Mouse (Mus musculus) lung, postnatal 25 days (tissue): Measurements from ENCODE around the gene Tenm3.

ENCODE experiments used
- DNase-seq: peaks from one replicate; pipeline ENCODE4 v3.0.0; 2022; ENCODE audit warnings: low spot score

The Tenm3 gene

DNA sequence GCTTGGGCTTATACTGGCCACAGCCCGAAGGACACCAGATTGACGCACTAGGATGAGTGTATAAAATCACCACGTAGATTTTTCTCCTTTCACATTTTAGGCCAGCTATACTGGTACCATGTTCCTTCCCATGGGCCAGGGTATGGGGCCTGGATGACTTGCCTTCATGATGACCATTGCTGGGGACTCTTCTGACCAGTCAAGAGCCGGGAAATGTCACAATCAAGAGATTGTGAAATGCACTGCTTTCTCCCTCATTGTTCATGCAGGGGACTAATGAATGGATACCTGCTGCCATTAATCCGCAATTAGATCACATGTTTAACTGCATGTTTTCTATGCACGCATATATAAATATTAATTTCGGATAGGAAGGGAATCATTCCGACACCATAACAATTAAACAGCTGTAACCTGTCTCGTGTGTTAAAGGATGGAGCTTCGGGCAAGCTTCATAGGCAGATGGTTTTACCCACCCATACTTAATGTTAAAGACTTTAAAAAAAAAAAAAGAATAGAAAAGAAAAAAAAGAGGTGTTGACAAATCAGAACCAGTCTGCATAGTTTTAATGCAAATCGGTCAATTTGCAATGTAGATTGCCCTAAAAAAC, 521.0 kb downstream of the Tenm3 start:
- DNase-seq: no peak

DNA sequence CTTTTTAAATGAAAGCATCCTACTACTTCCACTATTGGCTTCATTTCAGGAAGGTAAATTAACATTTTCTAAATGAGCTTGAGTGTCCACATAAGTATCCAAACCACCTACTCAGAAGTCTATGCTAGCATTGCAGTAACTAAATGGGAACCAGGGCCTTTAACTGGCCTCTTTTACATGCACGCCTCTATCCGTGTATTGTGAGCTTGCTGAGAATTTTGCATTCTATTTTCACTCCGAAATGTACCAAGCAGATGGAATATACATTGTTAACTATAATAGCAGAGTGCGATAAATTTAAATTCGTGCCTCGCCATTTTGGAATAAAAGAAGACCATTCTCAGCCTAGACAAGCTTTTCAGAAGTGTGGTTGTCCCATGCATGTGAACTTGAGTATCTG, 521.5 kb downstream of the Tenm3 start:
- no peak for DNase-seq

DNA sequence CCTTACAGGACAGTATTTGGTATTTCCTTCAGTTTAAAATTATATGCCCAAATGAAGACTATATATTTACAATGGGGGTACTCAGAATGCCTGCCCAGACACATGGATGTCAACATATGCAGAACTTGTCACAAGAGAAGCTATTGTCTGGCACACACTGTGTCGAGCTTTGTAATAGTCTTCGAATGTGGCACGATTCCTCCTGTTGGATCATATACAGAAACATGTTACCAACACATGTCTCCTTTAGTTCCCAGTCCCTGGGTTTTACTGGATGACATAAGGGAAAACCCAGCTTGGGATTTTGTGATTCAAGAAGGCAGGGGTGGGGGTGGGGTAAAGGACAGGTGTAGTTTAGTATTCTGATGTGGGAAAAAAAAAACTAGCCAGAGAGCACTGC, 524.1 kb downstream of the Tenm3 start:
- DNase-seq: no peak

DNA sequence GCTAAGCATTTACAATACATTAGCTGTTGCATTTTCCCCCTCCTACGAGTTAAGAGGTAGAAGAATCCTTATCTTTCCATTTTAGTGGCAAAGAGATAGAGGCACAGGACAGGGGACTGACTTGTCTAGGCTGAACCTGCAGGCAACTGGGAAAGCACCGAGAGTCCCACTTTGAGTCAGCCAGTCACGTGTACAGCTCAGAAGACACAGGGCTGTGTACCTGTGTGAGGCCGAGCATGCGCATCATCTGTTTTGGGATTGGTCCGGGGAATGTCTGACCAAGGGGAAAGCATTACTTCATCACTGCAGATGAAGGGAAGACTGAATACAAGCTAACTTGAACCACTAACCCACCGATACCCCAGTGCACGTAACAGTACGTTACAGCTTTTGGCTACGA, 526.3 kb downstream of the Tenm3 start:
- DNase-seq: no peak

DNA sequence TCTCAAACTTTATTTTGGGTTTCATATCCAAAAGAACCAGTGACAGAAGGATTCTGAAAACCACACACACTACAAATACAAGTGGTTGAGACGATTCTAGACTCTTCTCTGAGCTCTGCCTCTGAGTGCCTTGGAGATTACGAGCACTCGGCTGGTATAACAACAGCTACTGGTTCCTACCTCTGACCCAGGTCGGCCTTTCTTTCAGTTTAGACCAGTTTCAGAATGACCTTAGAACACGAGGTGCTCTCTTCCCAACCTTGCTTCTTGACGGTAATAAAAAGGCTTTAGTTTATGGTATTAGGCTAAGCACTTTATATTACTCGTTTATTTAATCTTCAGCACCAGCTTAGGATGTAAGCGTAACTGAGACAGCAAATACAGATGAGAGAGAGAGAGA, 528.1 kb downstream of the Tenm3 start:
- DNase-seq: no peak

DNA sequence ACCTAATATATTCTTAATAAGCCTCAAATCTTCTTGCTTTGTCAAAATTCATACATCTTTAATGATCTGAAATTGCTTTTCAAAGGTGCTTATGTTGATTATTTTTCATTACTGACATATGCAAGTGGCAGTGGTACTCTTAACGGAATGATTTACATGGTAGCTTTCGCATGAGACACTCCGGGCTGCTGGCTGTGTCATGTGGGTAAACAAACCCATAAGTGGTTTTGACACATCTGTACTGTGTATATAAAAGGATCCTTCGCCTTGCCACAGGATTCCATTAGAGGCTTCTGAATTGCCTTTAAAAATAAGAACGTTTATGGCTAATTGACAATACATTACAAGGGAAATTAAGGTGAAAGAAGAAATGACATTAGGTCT, 529.8 kb downstream of the Tenm3 start:
- no peak for DNase-seq

DNA sequence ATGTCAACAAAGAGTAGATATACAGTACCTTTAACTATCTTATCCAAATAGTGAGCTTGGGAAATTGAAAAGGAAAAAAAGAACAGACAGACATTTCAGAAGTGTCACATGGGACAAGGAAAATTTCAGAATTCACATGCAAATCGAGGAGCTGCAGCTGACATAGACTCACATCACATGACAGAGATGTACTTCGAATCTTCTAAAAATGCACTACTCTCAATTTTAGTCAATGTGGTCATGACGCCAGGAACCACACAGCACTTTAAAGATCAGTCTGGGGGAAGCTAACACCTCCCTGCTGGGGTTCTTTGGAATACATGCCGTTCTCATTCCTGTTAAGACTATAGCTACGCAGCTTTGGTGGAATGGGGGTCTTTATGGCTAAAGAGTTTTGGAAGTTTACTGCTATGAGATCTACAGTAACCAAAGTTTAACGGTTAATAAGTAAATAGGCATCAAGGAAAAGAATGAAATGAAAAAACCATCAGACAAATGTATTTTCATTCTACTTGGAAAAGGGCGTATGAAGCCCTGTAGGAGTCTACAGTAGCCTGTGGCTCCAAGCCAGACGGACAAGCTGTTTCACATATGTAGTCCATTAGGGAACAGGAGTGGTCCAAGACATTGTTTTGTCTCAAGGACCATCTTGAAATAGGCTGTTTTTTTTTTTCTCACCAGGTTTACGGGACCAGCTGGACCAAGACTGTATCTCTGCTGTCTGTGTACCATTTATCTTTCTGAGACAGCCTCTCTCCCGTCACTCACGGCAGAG, 530.4 kb downstream of the Tenm3 start:
- DNase-seq: no peak

DNA sequence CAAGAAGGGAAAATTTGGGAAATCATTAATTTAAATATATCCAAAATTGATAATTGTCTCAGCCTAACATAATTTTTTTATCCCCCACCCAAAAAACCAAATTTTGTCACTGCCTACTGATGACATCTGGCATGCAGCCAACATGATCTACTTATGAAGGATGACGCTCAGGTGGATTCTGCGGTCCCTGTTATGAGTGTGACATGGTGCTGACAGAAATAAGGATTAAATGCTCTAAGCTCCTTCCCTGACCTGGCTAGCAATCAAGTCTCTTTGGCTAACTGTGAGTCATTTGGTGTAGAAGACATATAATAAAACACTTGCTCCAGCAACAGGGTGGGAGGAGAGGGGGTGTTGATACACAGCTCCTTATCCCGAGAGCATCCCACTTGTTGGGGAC, 532.0 kb downstream of the Tenm3 start:
- no peak for DNase-seq

DNA sequence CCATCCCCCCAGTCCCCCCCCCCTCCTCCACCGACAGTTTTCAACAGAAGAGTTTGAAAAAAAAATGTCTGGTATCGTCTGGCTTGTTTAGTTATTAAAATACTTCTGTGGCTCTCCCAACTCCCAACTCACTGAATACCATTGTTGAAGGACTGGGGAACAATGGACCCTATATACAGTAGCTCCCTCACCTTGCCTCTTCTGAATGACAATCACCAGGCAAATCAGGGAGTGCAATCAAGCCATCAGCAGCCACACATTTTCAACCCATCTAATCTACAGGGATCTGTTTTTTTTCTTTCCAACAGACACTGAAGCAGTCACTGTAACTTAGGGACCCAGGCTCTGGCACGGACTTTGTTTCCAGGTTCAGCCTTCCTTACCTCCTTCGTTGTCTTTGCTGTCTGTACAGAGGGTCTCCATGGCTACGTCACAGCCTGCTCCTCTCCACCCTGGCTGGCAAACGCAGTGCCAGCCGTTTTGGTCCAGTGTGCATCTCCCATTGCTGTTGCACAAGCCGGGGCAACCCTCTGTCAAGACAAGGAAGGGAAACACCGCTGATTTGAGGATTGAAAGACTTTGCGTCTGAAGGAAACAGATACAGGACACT, 533.4 kb downstream of the Tenm3 start:
- no peak for DNase-seq

DNA sequence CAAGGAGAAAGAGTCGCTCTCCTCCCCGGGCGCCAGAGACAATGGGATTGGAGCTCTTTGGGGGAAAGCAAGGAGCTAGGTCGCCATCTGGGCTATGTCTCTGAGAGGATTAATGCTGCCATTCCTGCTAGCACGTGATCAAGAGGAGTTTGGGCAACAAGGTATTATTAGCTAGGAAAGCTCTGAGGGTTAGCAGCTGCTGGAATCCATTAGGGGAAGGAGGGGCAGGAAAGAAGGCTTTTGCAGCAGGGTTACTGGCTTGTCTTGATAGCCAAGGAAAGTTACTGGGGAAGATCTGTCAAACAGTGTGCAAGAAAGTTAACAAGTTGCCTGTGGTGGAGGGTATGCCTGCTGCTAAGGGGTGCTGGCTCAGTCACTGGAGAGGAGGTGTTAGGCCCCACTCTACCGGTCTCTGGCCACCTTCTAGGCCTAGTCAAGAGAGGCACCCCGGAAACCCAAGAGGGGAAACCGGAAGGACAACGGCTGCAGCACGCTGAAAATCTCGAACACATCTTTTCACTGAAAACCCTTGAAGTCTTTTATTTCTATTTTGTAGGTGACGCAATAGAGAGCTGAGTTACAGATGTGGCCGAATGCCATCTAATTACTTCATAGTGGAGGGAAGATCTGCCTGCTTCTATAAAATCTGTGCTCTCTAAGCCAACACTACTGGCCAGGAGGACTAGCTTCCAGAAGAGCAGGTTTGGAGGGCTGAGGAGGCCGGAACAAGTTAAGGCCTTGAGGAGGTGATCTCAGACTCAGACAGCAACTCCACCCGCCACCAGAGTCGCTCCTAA, 534.4 kb downstream of the Tenm3 start:
- no peak for DNase-seq

DNA sequence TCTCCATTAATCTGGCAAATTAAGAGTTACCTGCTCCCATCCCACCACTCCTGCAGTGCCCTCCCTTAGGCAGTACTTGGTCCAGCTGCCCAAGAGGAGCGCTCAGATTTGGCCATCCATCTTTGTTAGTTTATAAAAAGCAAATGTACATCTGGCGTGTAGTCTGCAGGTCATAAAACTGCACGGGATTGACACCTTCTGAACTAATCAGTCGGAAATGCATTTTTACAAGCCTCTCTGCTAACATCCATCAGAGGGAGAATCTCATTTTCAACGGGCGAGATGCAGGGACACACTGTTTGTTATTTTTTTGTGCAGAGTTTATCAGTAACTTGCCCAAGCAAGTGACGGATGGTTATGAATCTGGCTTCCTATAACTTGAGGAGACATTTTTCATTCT, 539.5 kb downstream of the Tenm3 start:
- no peak for DNase-seq

DNA sequence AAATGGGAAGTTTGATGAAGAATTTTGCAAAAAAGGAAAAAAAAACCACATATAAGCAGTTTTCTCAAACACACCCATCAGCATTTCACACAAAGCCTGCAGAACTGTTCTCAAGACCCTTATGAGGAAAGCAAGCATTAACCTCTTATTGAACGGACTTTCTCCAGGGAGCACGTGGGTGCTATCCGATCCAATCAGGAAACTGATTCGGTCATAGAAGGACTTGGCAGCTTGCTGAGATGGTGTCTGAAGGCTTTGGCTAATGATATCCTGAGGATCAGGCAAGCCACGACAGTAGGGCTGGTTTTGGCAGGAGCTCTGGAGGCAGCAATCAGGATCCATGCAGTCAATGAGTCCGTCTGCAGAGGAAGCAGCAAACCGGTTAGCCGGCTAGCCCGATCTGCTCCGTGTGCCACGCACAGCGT, 543.1 kb downstream of the Tenm3 start:
- no peak for DNase-seq

DNA sequence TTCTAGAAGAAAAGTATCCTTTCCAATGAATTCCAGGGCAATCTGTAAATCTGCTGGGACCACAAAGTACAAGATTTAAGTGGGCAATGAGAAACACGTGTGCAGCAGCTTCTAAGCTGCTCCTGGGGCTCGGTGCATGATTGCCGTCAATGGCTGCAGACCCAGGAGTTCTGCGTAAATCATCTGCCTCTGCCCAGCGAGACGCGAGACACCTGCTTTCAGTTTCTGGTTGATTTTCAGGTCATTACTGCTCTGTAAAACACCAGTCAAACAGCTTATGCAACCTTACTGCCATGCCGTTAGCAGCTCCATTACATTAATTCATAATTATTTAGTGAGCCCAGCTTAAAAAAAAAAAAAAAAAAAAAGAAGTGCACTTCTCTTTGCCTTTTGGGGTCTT, 543.7 kb downstream of the Tenm3 start:
- DNase-seq: no peak

DNA sequence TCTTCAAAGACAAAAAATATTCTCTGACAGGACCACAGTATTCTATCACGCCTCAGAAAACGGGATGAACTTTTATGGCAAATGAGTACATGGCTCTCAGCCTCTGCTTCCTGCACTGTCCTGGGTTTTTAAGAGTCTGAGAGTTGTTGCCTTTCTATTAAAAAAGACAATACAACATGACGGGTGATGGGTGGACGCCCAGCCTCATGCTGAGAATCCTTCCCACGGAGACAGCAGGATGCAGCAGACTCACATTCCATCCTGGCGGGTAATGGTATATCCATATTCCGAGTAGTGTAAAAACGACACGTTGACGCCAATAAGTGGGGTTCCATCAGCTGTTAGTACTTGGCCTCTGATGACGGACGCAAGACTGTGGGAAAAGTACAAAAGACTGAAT, 544.4 kb downstream of the Tenm3 start:
- no peak for DNase-seq

DNA sequence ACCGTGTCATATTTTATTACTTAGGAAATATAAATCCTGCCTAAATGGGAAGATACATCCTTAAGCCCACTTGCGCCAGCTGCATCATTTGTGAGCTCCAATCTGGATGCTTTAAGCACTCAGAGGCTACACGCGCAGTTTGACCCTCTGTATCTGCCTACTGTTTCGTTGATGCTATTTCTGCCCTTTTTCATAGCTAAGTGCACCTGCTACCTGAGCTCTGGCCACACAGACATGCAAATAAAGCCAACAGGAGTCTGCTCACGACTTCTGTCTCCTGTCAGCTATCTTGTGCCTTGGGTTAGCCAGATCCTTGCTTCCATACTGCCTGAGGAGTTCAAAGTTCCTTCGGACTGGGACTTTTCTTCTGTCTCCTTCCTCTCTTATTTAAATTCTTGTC, 547.4 kb downstream of the Tenm3 start:
- no peak for DNase-seq

DNA sequence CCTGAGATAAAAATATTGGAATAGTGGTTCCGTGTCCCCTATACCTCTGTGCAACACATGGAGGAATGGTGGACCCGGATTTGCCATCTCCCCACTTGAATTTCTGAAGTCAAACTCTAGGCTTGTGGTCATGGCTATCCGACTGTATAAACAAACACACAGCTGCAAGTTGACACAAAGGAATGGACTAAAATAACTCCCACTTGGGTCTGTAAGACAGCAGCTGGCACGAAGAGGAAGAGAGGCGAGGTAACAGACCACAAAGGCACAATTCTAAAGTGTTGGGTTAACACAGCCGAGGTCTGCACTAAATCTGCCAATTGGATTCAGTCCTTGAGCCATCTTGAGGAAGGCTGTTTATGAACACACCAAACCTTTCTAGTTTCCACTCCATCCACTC, 548.2 kb downstream of the Tenm3 start:
- DNase-seq: no peak

DNA sequence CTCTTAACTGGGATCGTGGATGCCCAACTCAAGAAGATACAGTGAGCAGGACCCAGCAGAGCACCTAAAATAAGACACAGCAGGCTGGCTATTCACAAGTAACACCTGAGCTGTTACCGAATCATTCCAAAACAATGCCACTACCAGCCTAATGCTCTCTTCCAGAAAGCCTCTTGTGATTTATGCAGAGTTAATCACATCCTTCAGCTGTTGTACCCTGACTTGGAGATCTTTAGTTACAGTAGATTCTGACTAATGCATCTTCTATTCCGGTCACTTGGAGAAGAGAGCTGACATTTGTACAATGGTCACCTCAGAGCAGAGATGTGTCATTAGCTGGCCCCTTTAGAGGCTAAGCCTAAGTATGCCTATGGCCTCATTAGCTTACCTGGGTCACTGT, 550.0 kb downstream of the Tenm3 start:
- no peak for DNase-seq

DNA sequence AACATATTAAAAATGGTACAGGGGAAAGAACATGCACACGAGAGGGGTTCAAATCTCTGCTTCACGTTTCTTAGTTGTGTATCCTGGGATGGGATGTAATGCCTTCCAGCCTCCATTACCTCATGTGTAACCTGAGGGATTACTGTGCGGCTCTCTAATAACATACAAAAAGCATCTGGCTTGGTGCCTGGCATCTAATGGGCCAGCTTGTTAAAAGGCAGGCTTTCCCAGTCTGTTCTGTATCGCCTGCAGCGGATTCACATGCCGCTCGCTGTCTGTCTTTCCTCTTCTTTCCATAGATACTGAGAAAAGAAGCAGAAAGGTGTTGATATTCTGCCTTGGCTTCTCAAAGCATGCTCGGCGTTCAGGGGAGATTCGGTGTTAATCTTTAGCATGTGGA, 558.3 kb downstream of the Tenm3 start:
- no peak for DNase-seq

DNA sequence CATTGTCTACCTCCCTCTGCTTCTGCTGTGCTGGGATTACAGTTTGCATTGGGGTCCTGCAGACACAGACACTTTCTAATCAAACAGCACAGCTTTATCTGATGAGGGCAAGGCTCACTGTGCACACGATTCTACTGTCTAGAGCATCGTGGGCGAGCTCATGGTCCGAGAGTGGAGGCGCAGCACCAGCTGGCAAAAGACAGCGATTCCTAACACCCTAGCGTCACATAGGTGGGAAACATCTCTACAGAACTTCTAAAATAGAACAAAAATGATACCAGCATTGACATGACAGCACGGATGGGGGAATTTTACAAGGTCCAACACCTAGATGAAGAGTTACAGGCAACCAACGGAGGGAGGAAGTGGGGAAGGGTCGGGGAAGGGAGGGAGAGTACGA, 561.9 kb downstream of the Tenm3 start:
- no peak for DNase-seq

DNA sequence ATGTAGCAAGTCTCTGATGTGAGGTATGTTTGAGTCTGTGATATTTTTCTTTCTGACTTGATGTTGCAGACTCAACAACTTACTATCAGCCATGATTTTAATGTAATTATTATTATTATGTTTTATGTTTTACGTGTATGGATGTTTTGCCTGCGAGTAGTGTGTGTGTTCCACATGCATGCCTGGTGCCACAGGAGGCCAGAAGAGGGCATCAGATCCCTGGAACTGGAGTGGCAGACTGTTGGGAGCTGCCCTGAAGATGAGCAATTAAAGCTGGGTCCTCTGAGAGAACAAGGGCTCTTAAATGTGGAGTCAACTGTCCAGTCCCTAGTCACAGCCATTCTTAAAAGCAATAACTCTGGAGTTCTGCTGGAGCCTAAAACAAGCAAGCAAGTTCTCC, 564.4 kb downstream of the Tenm3 start:
- DNase-seq: no peak

DNA sequence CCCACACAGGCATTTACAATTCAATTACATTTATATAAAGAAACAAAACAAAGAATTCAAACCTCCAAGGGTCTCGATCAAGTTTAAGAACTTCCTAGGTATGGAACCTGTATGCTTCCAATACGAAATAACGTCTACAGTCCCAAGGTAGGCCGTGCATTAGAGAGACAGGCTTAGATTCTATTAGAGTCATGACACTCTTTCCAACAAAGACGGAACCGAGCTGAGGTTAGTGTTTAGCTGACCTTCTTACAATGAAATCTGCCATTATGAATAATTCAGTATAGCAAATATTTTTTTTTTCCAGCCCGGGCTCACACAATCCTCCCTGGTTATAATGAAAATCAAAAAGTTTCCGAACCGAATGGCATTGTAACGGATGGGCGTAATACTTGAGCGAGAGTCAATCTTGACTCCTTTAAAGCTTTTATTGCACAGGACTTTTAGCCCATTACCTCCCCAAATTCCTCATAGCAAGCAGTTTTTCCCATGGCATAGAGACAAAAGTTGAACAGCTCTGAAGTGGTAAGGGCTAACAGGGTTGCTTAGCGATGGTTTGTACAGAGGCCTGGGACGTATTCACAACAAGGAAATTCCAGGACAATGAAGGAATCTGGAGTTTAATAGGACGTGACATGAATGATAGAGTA, 565.6 kb downstream of the Tenm3 start:
- no peak for DNase-seq

DNA sequence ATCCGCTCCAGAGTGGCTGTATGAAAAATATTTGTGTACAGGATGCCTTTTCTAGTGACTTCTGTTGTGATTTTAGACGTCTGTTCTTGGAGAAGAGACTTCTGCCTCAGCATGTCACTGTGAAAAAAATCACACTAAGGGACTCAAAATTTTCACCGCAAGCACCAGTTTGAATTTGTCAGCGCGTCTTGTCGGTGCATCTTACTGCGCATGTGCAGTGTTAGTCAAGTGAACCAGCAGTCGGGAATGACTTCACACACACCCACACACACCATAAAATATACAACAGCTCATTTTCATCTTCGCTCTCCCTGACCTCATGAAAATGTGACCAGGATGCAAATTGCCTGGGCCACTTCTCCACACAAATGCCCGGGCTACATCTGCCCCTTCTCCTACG, 568.7 kb downstream of the Tenm3 start:
- DNase-seq: no peak
